Mouse (Mus musculus): ENCODE measurements around the gene Kcnq1.

The Kcnq1 gene

DNA sequence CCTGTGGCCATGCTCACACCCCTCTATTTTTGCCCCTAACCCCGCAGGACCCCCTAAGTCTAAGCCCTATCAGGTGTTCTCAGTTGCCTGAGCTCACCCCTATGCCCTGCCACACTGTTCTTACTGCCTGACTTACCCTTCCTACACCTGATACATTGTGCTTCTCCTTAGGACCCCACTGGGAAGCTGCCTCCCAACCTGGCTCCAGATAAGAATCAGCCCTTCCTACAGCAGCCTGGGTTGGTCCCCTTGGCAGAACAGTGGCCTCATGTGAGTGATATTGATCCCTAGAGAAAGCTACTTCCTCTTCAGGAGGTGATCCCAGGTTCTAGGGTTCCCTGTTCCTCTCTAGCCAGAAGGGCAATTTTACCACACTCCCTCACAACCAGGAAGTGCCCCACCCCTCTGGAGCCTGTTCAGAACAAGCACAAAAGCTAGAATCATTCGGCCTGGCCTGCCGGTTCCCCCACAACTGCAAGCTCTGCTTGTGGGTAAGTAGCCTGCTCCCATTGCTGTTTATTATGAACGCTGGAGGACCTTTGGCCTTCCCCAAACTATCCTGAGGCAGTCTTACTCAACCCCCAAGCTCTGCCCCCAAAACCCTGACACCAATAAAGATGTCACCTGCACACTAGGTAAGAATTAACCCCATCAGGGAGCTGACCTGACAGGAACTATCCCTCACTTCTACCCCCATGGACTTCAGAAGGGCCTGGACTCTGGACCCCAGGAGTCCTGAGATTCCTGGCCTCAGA lies 367.4 kb downstream of the Kcnq1 start, which contains the start of gene Slc22a18:
Gene Slc22a18, plus strand, starts transcription at position 390 of the 755 bp plus-strand sequence.
- DNase-seq: peak; percentile 71

DNA sequence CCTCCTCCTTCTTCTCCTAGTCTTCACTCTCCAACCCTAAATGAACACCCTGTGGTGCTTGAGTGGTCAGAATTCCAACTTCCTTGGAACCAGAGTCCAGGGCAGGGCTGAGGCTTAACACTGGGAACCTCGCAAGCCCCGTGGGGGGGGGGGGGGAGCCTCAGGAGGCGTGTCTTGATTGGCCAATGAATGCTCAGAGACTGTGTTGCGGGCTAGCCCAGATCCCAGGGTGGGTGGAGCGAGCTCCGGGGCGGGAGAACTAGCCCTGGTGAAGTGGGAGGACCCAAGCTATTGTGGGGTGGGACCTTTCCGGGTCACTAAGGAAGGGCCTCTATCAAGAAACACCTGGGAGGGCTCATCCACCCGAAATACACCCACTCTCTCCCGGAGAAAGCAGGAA lies 368.6 kb downstream of the Kcnq1 start:
- peak; percentile 66 for DNase-seq

DNA sequence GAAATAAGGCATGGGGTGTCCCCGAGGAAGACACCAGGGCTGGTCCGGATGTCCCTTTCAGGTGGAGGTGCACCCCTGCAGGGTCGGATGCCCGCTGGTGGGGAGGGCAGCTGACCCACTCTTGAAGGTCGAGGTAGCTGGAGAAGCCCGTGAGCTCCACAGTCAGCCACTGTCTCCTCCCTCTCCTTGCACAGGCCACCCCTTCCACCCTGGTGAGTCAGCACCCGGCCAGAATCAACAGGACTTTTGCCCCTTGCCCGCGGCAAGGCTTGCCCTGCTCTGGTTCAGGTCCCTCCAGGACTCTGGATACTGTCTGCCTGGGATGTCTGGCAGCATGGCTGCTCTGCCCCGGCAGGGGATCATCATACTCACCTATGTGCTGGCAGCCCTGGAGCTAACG lies 369.7 kb downstream of the Kcnq1 start:
- peak; percentile 76 for DNase-seq

All from kidney, adult 18-20 months (tissue).